Mouse (Mus musculus) lung, adult 2 months (tissue): ENCODE results near the gene Ccnyl1.

ENCODE experiments used
- CTCF ChIP-seq: fragments of 200-500 bp; IDR thresholded peaks from 2 replicates; pipeline ENCODE4 v1.5.1; 2011; ENCODE audit warnings: mild to moderate bottlenecking, low read length, control low read depth; ENCODE audit not compliant: insufficient read depth
- POLR2A ChIP-seq: fragments of 200-500 bp; IDR thresholded peaks from 2 replicates; pipeline ENCODE4 v1.6.1; 2011; ENCODE audit warnings: low read depth, mild to moderate bottlenecking, control low read depth, low read length, borderline replicate concordance; ENCODE audit errors: extremely low read depth

- no peak for TF ChIP-seq POLR2A
- no peak for TF ChIP-seq CTCF
Measured at GRCm38 (mm10) chr1:64716589-64717304, 26.5 kb downstream of the Ccnyl1 start.
